Mouse (Mus musculus) frontal cortex, adult (tissue): ENCODE measurements around the gene Defb3.
"Not testable (repeated sequence)": the region's sequence is repeated elsewhere in the genome, so short reads cannot be mapped to it uniquely, and the experiment has no call there.

Experiments used
- ATAC-seq: cut with Nextera tagmentation; 2 replicates; pipeline ENCODE4 v1.9.2; 2017; ENCODE audit warnings: mild to moderate bottlenecking, moderate library complexity, mixed read lengths; ENCODE audit not compliant: low TSS enrichment

The Defb3 gene

DNA sequence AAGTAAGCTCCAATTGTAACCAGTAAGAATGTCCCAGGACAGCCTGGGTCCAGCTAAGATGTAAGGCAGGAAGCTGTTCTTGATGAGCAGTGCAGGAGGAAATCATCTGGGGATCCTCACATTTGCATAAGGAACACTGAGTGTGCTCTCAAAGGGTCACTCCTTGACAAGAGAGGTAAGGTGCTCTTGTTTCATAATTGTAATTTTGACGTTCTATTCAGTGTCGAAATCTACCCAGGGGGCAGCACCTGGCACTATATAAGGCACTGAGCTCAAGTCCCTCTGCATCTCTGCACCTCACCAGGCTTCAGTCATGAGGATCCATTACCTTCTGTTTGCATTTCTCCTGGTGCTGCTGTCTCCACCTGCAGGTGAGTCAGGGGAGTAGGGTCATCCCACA lies at the start of gene Defb3:
Defb3 (plus strand) TSS at position 301 of the 400 bp plus-strand sequence.
- ATAC-seq = not testable (repeated sequence)

DNA sequence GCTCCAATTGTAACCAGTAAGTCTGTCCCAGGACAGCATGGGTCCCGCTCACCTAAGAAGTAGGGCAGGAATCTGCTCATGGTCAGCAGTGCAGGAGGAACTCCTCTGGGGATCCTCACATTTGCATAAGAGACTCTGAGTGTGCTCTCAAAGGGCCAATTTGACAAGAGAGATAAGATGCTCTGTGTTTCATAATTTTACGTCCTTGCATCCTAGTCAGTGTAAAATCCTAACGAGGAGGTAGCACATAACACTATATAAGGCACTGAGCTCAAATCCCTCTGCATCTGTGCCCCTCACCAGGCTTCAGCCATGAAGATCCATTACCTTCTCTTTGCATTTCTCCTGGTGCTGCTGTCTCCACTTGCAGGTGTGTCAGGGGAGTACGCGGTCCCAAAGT lies 45.9 kb upstream of the Defb3 start, which contains the start of gene Defb5:
Defb5 (plus strand) TSS at position 301 of the 400 bp plus-strand sequence.
- no peak for ATAC-seq

DNA sequence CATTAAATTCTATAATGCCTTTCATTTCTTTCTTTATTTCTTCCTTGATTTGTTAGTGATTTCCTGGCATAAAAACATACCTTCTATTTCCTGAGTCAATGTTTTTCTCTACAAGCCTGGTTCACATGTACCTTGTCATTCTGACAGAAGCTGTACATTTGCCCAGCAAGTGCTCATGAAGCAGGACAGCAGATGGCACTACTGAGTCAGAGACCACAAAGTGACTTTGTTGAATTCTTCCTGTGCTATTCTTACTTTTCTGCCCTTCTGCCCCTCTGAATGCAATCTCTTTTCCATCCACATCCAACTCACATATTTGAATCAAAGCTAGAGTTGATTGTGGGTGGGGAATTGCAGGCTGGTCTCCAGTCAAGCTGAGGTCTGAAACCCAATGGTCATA lies 35.0 kb upstream of the Defb3 start:
- no peak for ATAC-seq

DNA sequence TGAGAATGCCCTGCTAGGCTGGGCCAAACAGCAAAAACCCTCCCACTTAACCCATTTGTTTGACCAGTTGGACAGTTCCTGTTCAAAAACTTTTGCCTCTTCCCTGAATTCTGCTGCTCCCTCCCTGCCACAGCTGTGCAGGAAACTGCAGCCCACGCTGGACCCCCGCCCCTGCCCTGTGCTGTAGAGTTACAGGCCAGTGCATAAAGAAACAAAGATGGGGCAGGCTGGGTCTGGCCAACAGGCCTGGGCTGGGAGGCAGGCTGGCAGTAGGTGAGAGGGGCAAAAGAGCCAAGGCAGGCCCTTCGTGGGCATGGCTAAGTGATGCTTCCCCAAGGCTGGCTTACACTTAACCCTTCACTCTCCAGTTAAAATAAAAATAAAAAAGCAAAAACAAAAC lies 33.5 kb upstream of the Defb3 start:
- no peak for ATAC-seq

DNA sequence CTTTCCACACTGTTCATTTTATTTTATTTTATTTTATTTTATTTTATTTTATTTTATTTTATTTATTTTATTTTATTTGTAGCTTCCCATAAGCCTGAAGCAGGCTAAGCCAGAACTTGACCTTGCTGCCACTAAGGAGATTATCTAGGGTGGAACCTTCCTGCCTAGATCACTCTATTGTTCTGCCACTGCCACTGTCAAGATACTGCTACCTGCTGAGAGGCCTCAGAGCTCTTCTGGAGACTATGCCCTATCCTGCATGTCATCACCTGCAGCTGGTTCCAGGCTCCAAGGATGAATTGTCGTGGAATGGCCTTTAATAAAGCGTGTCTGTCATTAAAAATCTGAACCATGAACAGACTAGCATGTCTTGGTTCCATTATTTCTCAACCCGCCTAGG lies 5.2 kb downstream of the Defb3 start:
- ATAC-seq = not testable (repeated sequence)

DNA sequence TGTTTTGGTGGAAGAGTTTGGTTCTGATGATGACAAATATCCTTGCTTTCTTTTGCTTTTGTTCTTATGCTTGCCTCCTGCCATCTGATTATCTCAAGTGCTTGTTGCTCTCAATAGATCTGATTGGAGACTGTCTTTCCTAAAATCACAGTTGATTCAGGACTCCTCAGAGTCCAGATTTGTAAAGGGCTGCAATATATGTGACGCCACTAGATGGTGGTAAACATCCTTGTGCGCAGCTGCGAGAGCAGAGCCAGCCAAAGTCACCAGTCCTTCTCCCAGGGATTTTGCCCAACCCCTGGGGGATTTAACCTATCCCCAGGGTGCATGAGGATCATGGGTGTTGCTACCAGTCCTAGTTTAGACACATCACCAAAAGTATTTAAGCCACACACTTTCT lies 38.7 kb downstream of the Defb3 start:
- ATAC-seq = peak; percentile 72; the same call in 1 of the 2 replicates
